Mouse (Mus musculus): ENCODE data around the gene Vav2.

Gene Vav2

GRCm38 (mm10) chr2:27441767-27442707 lies 15.2 kb upstream of the Vav2 start, which contains the start of gene Brd3os:
Gene Brd3os, plus strand, starts transcription at chr2:27442324.
- peak; percentile 96 for DNase-seq (ENCODE audit: low spot score)

DNA sequence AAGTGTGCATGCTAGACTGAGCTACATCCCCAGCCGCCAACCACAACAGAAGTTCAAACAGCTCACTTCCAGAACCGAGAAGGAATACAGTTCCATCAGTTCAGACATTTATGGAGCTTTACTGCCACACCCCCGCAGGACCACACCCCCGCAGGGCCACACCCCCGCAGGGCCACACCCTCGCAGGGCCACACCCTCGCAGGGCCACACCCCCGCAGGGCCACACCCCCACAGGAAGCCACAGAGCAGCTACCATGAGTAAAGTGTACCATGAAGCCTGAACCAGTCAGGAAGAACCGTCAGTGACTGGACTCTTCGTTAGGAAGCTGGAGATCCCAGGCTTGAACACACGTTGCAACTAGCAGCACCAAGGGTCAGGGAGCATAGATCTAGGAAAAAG lies 11.4 kb upstream of the Vav2 start:
- no peak for DNase-seq (ENCODE audit: low spot score)

DNA sequence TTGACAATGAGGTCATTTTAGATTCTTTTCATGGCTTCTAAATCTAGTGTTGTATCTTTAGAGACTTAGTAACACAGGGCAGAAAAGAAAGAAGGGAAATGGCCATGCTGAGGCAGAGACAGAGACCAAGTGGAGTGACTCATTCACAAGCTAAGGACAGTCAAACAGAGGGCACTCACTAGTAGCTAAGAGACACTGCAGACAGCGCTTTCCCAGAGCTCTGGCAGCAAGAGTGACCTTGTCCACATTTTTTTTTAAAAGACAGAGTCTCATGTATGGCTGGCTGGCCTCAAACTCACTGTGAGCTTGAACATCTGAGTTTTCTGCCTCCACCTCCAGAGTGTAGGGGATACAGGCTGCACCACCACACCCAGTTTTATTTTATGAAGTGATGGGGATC lies 11.0 kb upstream of the Vav2 start:
- DNase-seq (ENCODE audit: low spot score), result no peak

- no peak for DNase-seq (ENCODE audit: low spot score)
Measured at GRCm38 (mm10) chr2:27432599-27432998, 5.8 kb upstream of the Vav2 start.

DNA sequence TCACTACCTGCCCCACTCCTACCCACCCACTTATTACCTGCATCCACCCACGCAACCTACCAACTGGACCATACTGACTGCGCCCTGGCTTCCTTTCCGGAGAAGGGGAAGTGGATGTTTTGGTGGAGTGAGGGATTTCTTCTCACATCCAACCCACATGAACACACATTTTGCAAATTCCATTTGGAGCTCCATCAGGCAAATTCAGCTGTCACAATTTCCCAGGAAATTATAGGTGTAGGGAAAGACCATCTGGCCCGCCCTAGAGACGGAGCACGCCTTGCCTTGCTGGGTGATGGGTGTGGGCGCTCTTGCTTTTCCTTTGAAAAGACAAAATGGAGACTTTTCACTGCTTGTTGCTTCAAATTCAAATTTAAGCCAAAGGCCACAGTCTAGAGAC lies 3.8 kb upstream of the Vav2 start:
- DNase-seq (ENCODE audit: low spot score), result no peak

GRCm38 (mm10) chr2:27428071-27428470 lies 1.2 kb upstream of the Vav2 start:
- peak; percentile 84 for DNase-seq (ENCODE audit: low spot score)

- DNase-seq (ENCODE audit: low spot score), result peak; percentile 61
Measured at GRCm38 (mm10) chr2:27426406-27426854, 403 bp downstream of the Vav2 start.

GRCm38 (mm10) chr2:27425751-27426405 lies 955 bp downstream of the Vav2 start:
- DNase-seq (ENCODE audit: low spot score), result no peak

DNA sequence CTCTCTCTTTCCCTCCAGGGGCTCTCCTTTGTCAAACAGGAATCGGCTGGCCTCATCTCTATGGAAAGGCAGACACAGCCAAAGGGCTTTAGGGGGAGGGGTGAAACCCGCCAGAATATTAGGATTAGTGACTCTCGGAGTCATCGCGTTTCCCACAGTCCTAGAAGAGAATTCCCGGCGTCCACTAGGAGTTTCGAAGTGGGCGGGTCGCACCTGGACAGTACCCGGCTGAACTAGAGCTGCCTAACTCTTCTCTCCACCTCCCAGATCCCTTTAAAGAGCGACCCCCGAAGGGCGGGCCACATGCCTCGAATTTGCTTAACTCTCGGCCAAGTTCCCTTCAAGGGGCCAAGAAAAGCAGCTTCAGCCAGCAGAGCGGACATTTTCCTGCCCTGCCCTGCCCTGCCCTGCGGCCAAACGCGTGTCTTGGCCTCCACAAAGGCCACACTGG lies 1.6 kb downstream of the Vav2 start:
- no peak for DNase-seq (ENCODE audit: low spot score)

GRCm38 (mm10) chr2:27423596-27423995 lies 3.2 kb downstream of the Vav2 start:
- no peak for DNase-seq (ENCODE audit: low spot score)

DNA sequence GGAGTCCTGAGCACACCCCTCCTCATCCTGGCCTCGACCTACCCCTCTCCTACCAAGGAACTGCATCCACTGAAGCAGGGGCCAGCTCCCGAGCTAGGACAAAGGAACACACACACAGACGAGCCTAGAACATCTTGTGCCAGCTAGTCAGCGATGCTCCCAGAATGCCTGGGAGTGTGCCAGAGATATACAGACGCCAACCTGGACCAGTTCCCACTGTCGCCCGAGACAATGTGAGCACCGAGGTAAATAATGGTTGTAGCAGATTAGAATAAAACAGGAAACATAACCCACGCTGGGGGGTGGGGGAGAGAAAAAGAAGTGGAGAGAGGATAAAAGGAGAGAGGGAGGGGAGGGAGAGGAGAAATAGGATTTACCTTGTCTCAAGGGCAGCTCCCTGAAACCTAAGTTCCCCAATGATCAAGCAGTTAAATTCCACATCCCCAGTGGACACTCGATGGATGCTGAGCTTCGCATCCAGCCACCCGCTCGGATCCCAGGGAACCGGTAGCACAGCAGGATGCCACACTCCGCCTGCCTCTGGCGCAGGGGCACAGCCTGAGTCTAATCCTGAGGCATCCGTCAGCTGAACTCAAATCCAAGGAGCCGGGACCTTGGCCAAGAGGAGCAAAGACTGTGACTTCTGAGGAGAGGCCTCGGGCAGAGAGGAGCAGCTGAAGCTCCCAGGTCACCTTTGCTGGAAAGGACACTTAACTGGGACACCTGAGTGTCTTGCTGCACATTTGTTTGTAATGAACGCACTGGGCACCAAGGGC lies 5.4 kb downstream of the Vav2 start:
- peak; percentile 71 for DNase-seq (ENCODE audit: low spot score)

GRCm38 (mm10) chr2:27418577-27419070 lies 8.2 kb downstream of the Vav2 start:
- DNase-seq (ENCODE audit: low spot score), result peak; percentile 74

DNA sequence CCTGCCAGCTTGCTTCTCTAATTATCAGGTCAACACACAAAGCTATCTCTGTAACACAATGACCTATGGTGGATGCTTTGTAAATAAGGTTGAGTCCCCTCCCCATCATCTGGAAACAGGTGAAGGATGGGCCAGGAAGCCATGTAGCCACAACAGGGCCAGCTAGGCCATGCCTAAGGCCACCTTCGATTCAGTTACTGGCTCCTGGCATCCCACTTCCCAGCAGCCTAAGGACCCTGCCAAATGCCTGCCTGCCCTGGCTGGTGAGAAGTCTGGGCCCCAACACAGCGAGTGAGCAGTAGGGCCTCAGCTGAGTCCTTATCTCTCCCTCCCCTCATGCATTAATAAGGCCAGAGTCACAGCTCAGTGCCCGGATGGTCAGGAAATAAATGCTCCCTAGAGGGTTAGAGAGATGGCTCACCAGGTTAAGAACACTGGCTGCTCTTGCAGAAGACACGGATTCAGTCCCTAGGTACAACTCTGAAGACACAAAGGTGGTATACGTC lies 9.1 kb downstream of the Vav2 start:
- no peak for DNase-seq (ENCODE audit: low spot score)

DNA sequence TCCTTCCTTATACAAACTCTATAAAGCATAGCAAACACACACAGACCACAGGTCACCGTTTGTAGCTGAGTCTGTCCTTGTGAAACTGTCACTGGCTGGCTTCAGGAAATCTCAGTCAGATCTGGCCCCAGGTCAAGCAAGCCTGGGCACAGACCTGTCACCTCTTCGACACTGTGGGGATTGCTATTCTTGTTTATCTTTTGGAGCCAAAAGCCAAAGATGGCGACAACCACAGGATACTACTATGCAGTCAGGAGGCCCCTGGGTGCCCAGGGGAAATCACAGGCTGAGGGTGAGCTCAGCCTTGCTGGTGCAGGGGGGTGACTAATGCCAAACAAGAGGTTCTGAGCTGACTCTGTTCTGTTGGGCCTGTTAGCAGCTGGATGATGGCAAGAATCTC lies 10.4 kb downstream of the Vav2 start:
- peak; percentile 75 for DNase-seq (ENCODE audit: low spot score)

DNA sequence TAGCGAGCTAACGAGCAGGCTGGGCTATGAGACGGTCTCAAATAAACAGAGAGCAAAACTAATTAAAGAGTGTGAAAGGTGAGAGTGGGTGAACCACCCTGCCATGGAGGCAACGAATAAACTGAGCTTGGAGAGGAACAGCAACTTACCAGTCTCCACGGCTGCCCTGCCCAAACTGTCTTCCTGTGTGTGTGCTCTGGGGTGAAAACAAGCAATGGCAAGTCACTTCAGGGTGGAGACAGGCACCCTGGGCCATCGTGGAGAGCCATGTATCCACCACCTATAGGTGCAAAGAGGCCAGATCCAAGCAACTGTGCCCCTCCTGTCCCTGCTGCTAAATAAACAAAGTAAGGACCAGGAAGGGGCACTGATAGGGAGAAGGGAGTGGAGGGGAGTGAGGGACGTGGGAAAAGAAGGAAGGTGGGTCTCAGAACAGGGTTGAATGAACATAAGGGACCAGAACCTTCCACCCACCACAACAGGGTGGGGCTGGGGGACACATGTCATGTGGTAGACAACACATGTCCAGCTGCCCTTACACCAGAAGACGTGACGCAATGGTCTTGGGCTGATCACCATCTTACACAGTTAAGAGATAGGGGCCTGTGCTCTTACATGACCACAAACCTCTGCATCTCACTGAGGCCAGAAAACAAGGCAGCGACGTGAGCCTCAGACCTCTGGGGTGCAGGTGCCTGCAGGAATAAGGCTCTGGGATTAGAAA lies 11.6 kb downstream of the Vav2 start:
- no peak for DNase-seq (ENCODE audit: low spot score)

GRCm38 (mm10) chr2:27413936-27414657 lies 12.7 kb downstream of the Vav2 start:
- DNase-seq (ENCODE audit: low spot score), result peak; percentile 43

DNA sequence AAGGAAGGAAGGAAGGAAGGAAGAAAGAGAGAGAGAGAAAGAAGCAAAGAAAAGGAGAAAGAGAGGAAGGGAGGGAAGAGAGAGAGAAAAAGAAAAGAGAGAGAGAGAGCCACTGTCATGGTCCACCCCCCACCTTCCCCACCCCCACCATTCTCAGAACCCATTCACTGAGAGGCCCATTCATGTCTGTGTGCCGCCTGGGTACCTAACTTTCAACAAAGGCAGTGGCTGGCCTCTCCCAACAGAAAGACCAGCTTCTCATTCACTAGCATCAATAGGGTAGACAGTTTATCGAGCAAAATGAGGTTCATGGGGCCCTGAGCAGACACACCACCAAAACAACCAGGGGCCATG lies 13.3 kb downstream of the Vav2 start:
- no peak for DNase-seq (ENCODE audit: low spot score)

- DNase-seq (ENCODE audit: low spot score), result no peak
Measured at GRCm38 (mm10) chr2:27412245-27412800, 14.5 kb downstream of the Vav2 start.

DNA sequence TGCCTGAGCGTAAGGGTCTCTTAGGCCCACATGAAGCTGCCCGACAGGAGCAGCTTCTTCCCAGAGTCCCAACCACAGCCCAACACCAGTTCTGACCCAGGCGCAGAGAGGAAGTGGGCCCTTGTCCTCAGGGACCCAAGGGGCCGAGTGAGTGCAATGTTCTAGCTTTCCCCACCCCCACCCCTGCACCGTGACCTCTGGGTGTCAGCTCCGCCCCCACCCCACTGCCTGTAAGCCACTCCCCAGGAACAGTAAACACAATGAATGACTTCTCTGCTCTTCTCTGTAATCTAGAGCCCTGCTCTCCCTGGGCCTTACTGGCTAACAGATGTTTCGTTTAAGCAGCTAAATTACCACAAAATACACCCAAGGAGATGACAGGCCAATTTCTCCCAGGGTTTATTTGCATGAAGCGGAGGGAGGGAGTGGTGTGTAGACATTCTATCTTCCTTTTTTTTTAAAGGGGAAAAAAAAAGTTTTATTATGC lies 15.1 kb downstream of the Vav2 start:
- no peak for DNase-seq (ENCODE audit: low spot score)

- no peak for DNase-seq (ENCODE audit: low spot score)
Measured at GRCm38 (mm10) chr2:27410518-27411140, 16.2 kb downstream of the Vav2 start.
